Mouse (Mus musculus): ENCODE measurements around the gene Nav2. TPM values are rescaled to one million over a fixed set of nuclear protein-coding genes. Genes with fewer than 3 reads are reported as not detected.

The Nav2 gene
- total and polyA plus RNA-seq, 3 experiments = 2.0 to 2.7 TPM; not detected in 1

DNA sequence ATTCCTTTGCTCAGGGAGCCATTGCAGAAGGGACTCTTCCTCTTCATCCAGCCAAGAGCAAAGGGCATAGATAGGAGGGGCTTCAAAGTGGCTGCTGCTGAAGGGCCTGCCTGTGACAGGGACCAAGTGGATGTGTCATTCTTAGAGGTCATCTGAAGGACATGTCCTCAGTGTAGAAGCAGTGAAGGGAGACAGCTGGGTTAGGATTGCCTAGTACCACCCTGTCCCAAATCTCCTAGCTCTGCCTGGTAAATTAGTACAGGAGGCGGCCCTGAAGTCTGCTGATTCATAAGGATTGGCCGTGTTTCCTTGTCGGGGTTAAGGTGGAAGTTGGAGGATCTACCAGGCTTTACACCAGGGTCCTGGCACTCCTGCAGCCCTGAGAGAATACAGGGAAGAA lies 691.4 kb downstream of the Nav2 start:
- Histone ChIP-seq H3K79me2 (ENCODE audit: control insufficient read depth, insufficient read depth, low read length, poor library complexity) (no peaks in the 10 kb centered on the region), H3K27ac (ENCODE audit: control insufficient read depth, low read depth, low read length) (no peak overlapping the region), H3K4me3 (ENCODE audit: control insufficient read depth in 1 of 2, insufficient read depth in 1 of 2, low read depth in 2 of 2, low read length in 2 of 2) (no peak overlapping the region), H3K27me3 (ENCODE audit: control insufficient read depth in 1 of 2, insufficient read depth in 2 of 2, low read length in 2 of 2) (no peaks in the 10 kb centered on the region), H3K36me3 (ENCODE audit: control insufficient read depth in 1 of 2, insufficient read depth in 2 of 2, low read length in 2 of 2) (0 out of 4 replicates have a peak, but pooled peaks cover 0 to 2% of the 10 kb centered on the region in 2 experiments), H3K9ac (ENCODE audit: control insufficient read depth, low read depth, low read length, poor library complexity, severe bottlenecking) (no peak overlapping the region), H3K4me1 (ENCODE audit: control insufficient read depth in 1 of 2, insufficient read depth in 2 of 2, low read length in 2 of 2) (peaks cover 4 to 6% of the 10 kb centered on the region in 2 experiments; a peak in 3 of 4 replicates), H3K9me3 (replicated peaks; ENCODE audit: insufficient read depth, low read length) (no peaks in the 10 kb centered on the region)
- no peak for DNase-seq (ENCODE audit: low read depth, low spot score)
- TF ChIP-seq USF1 (IDR thresholded peaks at IDR 0.05; ENCODE audit: low read depth, low read length) (no peak), POLR2AphosphoS2 (IDR thresholded peaks at IDR 0.05; ENCODE audit: low read length) (no peak), NELFE (IDR thresholded peaks at IDR 0.05; ENCODE audit: low read depth, low read length) (no peak), TCF12 (IDR thresholded peaks at IDR 0.05; ENCODE audit: low read depth, low read length) (no peak), MYB (IDR thresholded peaks at IDR 0.05; ENCODE audit: low read depth, low read length) (no peak), ZC3H11A (IDR thresholded peaks at IDR 0.05; ENCODE audit: low read depth, low read length) (no peak), USF2 (IDR thresholded peaks at IDR 0.05; ENCODE audit: borderline replicate concordance in 1 of 2, insufficient read depth in 1 of 2, low read depth in 1 of 2, low read length in 2 of 2) (no peak), POLR2AphosphoS5 (IDR thresholded peaks at IDR 0.05; ENCODE audit: borderline replicate concordance, low read depth, low read length) (no peak), HCFC1 (IDR thresholded peaks at IDR 0.05; ENCODE audit: low read depth, low read length) (no peak), CHD2 (IDR thresholded peaks at IDR 0.05; ENCODE audit: low read length) (no peak), ZNF384 (IDR thresholded peaks at IDR 0.05; ENCODE audit: low read depth, low read length) (no peak), NRF1 (IDR thresholded peaks at IDR 0.05; ENCODE audit: insufficient read depth, low read depth, low read length, poor library complexity, severe bottlenecking) (no peak), MAX (IDR thresholded peaks at IDR 0.05; ENCODE audit: low read length) (no peak), POLR2A (IDR thresholded peaks at IDR 0.05; ENCODE audit: control insufficient read depth in 1 of 2, insufficient read depth in 1 of 2, low read depth in 1 of 2, low read length in 2 of 2, poor library complexity in 1 of 2) (no peak), SMC3 (IDR thresholded peaks at IDR 0.05; ENCODE audit: low read depth, low read length) (no peak)

DNA sequence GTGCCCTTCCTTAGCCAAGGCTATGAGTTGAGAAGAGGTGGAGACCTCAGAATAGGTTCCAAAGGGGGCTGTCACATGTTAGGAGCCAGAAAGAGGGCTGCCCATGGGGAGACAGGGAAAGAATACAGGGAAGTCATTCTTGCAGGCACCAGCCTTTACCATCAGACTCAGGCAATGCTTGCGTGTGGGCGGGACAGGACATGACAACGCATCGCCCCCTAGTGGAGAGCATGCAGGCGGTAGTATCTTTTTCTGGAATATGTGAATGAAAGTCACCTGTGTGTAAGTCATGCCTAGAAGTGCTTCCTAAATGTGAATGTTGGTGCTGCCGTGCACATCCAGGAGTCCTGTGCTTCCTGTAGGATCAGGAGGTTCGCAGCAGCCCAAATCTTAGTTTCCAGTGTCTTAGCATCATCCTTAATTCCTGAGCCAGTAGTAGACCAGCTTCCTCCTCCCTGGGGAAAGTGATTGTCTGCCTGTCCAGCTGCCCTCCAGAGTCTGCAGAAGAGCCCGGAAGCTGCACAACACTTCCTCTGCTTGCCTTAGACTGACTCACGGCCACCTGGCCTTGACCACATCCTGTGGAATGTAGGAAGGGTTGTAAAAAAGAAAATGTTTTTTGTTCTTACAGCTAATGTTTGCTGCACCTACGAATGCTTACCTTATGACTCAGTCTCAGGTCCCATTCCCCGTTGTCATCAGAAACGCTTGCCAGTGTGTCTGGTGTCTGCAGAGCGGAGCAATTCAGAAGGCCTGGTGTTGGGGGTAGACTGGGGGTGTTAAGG lies 692.9 kb downstream of the Nav2 start:
- Histone ChIP-seq H3K9ac (ENCODE audit: control insufficient read depth, low read depth, low read length, poor library complexity, severe bottlenecking) (no peak overlapping the region), H3K36me3 (ENCODE audit: control insufficient read depth in 1 of 2, insufficient read depth in 2 of 2, low read length in 2 of 2) (0 out of 4 replicates have a peak, but pooled peaks cover 0 to 2% of the 10 kb centered on the region in 2 experiments), H3K4me3 (ENCODE audit: control insufficient read depth in 1 of 2, insufficient read depth in 1 of 2, low read depth in 2 of 2, low read length in 2 of 2) (no peak overlapping the region), H3K27me3 (ENCODE audit: control insufficient read depth in 1 of 2, insufficient read depth in 2 of 2, low read length in 2 of 2) (no peaks in the 10 kb centered on the region), H3K9me3 (replicated peaks; ENCODE audit: insufficient read depth, low read length) (no peaks in the 10 kb centered on the region), H3K4me1 (ENCODE audit: control insufficient read depth in 1 of 2, insufficient read depth in 2 of 2, low read length in 2 of 2) (peaks cover 7 to 13% of the 10 kb centered on the region in 2 experiments; a peak in 3 of 4 replicates), H3K79me2 (ENCODE audit: control insufficient read depth, insufficient read depth, low read length, poor library complexity) (no peaks in the 10 kb centered on the region), H3K27ac (ENCODE audit: control insufficient read depth, low read depth, low read length) (no peak overlapping the region)
- DNase-seq (ENCODE audit: low read depth, low spot score) = peak; percentile 79
- TF ChIP-seq CHD1 (IDR thresholded peaks at IDR 0.05; ENCODE audit: low read depth, low read length) = no peak
- peak; percentile 64 for TF ChIP-seq RAD21 (IDR thresholded peaks at IDR 0.05; ENCODE audit: low read depth, low read length)
- no peak for TF ChIP-seq POLR2AphosphoS2 (IDR thresholded peaks at IDR 0.05; ENCODE audit: low read length)
- no peak for TF ChIP-seq TBP (IDR thresholded peaks at IDR 0.05; ENCODE audit: low read depth, low read length)
- no peak for TF ChIP-seq GABPA (IDR thresholded peaks at IDR 0.05; ENCODE audit: low read depth, low read length)
- TF ChIP-seq CHD2 (IDR thresholded peaks at IDR 0.05; ENCODE audit: low read length) = no peak
- TF ChIP-seq EP300 (IDR thresholded peaks at IDR 0.05; ENCODE audit: low read depth in 1 of 2, low read length in 2 of 2) = no peak
- TF ChIP-seq E2F4 (IDR thresholded peaks at IDR 0.05; ENCODE audit: borderline replicate concordance, low read depth, low read length) = no peak
- no peak for TF ChIP-seq NRF1 (IDR thresholded peaks at IDR 0.05; ENCODE audit: insufficient read depth, low read depth, low read length, poor library complexity, severe bottlenecking)
- no peak for TF ChIP-seq BHLHE40 (IDR thresholded peaks at IDR 0.05; ENCODE audit: borderline replicate concordance, low read depth, low read length)
- no peak for TF ChIP-seq MYB (IDR thresholded peaks at IDR 0.05; ENCODE audit: low read depth, low read length)
- peak; percentile 86 to 88 (median 87) for TF ChIP-seq CTCF (IDR thresholded peaks at IDR 0.05 in 2 of 3, conservative IDR thresholded peaks at IDR 0.05 in 1 of 3; ENCODE audit: control insufficient read depth in 1 of 3, insufficient read depth in 1 of 3, low read depth in 2 of 3, low read length in 3 of 3, poor library complexity in 1 of 3, severe bottlenecking in 1 of 3)
- no peak for TF ChIP-seq MXI1 (IDR thresholded peaks at IDR 0.05; ENCODE audit: low read depth, low read length)
- no peak for TF ChIP-seq ELF1 (IDR thresholded peaks at IDR 0.05; ENCODE audit: low read depth, low read length)
- no peak for TF ChIP-seq MAZ (IDR thresholded peaks at IDR 0.05; ENCODE audit: low read depth, low read length)
- 0 out of 2 replicates have a peak, but pooled peaks have one; percentile 47 for TF ChIP-seq MYC (IDR thresholded peaks at IDR 0.05; ENCODE audit: low read depth, low read length)
- peak; percentile 72 for TF ChIP-seq SMC3 (IDR thresholded peaks at IDR 0.05; ENCODE audit: low read depth, low read length)
- TF ChIP-seq GATA1 (IDR thresholded peaks at IDR 0.05; ENCODE audit: low read depth, low read length) = no peak
- TF ChIP-seq RCOR1 (IDR thresholded peaks at IDR 0.05; ENCODE audit: low read depth, low read length) = no peak
- no peak for TF ChIP-seq MAFK (IDR thresholded peaks at IDR 0.05; ENCODE audit: borderline replicate concordance, low read depth, low read length)

Measured in MEL (cell line).